Mouse (Mus musculus) bone marrow, adult 2 months (tissue): ENCODE results near the gene Psenen. TPM values are rescaled to one million over a fixed set of nuclear protein-coding genes. Genes with fewer than 3 reads are reported as not detected.

Experiments used
- H3K27ac ChIP-seq: fragments of 200-500 bp; 2 replicates; pipeline ENCODE4 v1.5.1; 2012; ENCODE audit warnings: low read depth, mild to moderate bottlenecking, control low read depth, inconsistent platforms, low read length; ENCODE audit not compliant: control insufficient read depth, poor library complexity, insufficient read depth
- H3K4me1 ChIP-seq: fragments of 200-500 bp; 2 replicates; pipeline ENCODE4 v1.6.1; 2011; ENCODE audit warnings: low read length; ENCODE audit not compliant: control insufficient read depth, insufficient read depth
- H3K4me3 ChIP-seq: fragments of 200-500 bp; replicated peaks from 2 replicates; pipeline ENCODE3; 2011; ENCODE audit warnings: mild to moderate bottlenecking, low read depth, low read length, control low read depth; ENCODE audit not compliant: control insufficient read depth
- CTCF ChIP-seq: fragments of 200-500 bp; IDR thresholded peaks from 2 replicates; pipeline ENCODE4 v1.5.1; 2011; ENCODE audit warnings: low read length, control low read depth; ENCODE audit not compliant: control insufficient read depth, insufficient read depth
- POLR2A ChIP-seq: fragments of 200-500 bp; IDR thresholded peaks from 2 replicates; pipeline ENCODE4 v1.6.1; 2011; ENCODE audit warnings: low read depth, mild to moderate bottlenecking, control low read depth, low read length, borderline replicate concordance; ENCODE audit not compliant: control insufficient read depth
- WGBS: fragments of 180-500 bp; shearing (Covaris S2); methylation state at CpG from one replicate; pipeline ENCODE4 v1.1.7; 2018; 5-methylcytosine and 5-hydroxymethylcytosine counted together
- polyA plus RNA-seq: library from polyadenylated mRNA; stranded (reverse); fragments of >200 nt; gene quantifications from 2 replicates; pipeline ENCODE4 v1.2.4, GENCODE M21; 2011; ENCODE audit warnings: low replicate concordance; ENCODE audit not compliant: missing spikeins, insufficient read depth, insufficient read length

The Psenen gene
- polyA plus RNA-seq, 1 experiment = 98.9 TPM

- H3K4me1 ChIP-seq = no peaks in the 10 kb centered on the region
- no peak overlapping the region for H3K27ac ChIP-seq
- 96% methylated on average over 16 of the region's 16 CpGs for WGBS
- TF ChIP-seq CTCF (no peak), POLR2A (no peak)
- H3K4me3 ChIP-seq = no peak overlapping the region
Observed at GRCm38 (mm10) chr7:30581547-30581946, 18.1 kb upstream of the Psenen start.

GRCm38 (mm10) chr7:30579950-30580349 is 16.5 kb upstream of the Psenen start:
- no peak overlapping the region for H3K4me3 ChIP-seq
- H3K4me1 ChIP-seq = no peaks in the 10 kb centered on the region
- no peak for TF ChIP-seq CTCF
- no peak for TF ChIP-seq POLR2A
- WGBS = 92% methylated on average over 8 of the region's 8 CpGs
- no peak overlapping the region for H3K27ac ChIP-seq

- Histone ChIP-seq H3K27ac (peak overlapping the region; percentile 61), H3K4me3 (no peak overlapping the region), H3K4me1 (no peaks in the 10 kb centered on the region; the same call in 1 of the 2 replicates)
- TF ChIP-seq CTCF (no peak), POLR2A (no peak)
- 62% methylated on average over 2 of the region's 2 CpGs for WGBS
Observed at GRCm38 (mm10) chr7:30572969-30573368, 9.5 kb upstream of the Psenen start.

- H3K27ac ChIP-seq = peak overlapping the region; percentile 61
- 60% methylated on average over 5 of the region's 5 CpGs for WGBS
- H3K4me1 ChIP-seq = no peaks in the 10 kb centered on the region; the same call in 1 of the 2 replicates
- H3K4me3 ChIP-seq = no peak overlapping the region
- TF ChIP-seq POLR2A (no peak), CTCF (no peak)
Observed at GRCm38 (mm10) chr7:30572389-30572788, 9.0 kb upstream of the Psenen start.

GRCm38 (mm10) chr7:30567555-30567954 is 4.1 kb upstream of the Psenen start:
- TF ChIP-seq CTCF = no peak
- TF ChIP-seq POLR2A = no peak
- 91% methylated on average over 11 of the region's 11 CpGs for WGBS
- no peak overlapping the region for H3K27ac ChIP-seq
- peaks cover 2% of the 10 kb centered on the region; the same call in 1 of the 2 replicates for H3K4me1 ChIP-seq
- H3K4me3 ChIP-seq = no peak overlapping the region

- no peak overlapping the region for H3K4me3 ChIP-seq
- H3K4me1 ChIP-seq = peaks cover 2% of the 10 kb centered on the region; the same call in 1 of the 2 replicates
- no peak overlapping the region for H3K27ac ChIP-seq
- TF ChIP-seq POLR2A (no peak), CTCF (no peak)
- 91% methylated on average over 9 of the region's 9 CpGs for WGBS
Observed at GRCm38 (mm10) chr7:30566033-30566432, 2.6 kb upstream of the Psenen start.

- Histone ChIP-seq H3K4me1 (peaks cover 2% of the 10 kb centered on the region; the same call in 1 of the 2 replicates), H3K4me3 (peak within 1 kb of the TSS; percentile 90), H3K27ac (no peak within 1 kb of the TSS)
- WGBS = 90% methylated on average over 12 of the region's 12 CpGs
- no peak for TF ChIP-seq POLR2A
- TF ChIP-seq CTCF = no peak
Observed at GRCm38 (mm10) chr7:30564970-30565571, 1.6 kb upstream of the Psenen start, which contains the start of gene Igflr1. Igflr1 (plus strand) TSS chr7:30565427.

- peaks cover 2% of the 10 kb centered on the region; the same call in 1 of the 2 replicates for H3K4me1 ChIP-seq
- TF ChIP-seq POLR2A (no peak), CTCF (no peak)
- H3K27ac ChIP-seq = peak overlapping the region; percentile 86; the same call in 1 of the 2 replicates
Observed at GRCm38 (mm10) chr7:30563906-30564280, 466 bp upstream of the Psenen start.

GRCm38 (mm10) chr7:30562526-30563116 is 806 bp downstream of the Psenen start:
- H3K27ac ChIP-seq = peak overlapping the region; percentile 17
- under 1% methylated on average over 27 of the region's 27 CpGs for WGBS
- H3K4me3 ChIP-seq = peak overlapping the region; percentile 90
- peaks cover 3% of the 10 kb centered on the region; the same call in 1 of the 2 replicates for H3K4me1 ChIP-seq
- no peak for TF ChIP-seq CTCF
- no peak for TF ChIP-seq POLR2A

More at GRCm38 (mm10) chr7:30563906-30564280, 466 bp upstream of the Psenen start:
- H3K4me3 ChIP-seq = peak overlapping the region; percentile 90
- WGBS = 35% methylated on average over 6 of the region's 6 CpGs
